Mouse (Mus musculus) MEL (cell line): Measurements from ENCODE around the gene Dbnl. TPM values are rescaled to one million over a fixed set of nuclear protein-coding genes. Genes with fewer than 3 reads are reported as not detected.

ENCODE experiments used
- DNase-seq: peaks from one replicate; pipeline ENCODE4 v3.0.0; 2011; ENCODE audit warnings: low read depth, low spot score
- H3K27ac ChIP-seq: 2 replicates; pipeline ENCODE4 v1.5.1; 2012; ENCODE audit warnings: low read depth, mild to moderate bottlenecking, control low read depth, low read length, moderate library complexity; ENCODE audit not compliant: control insufficient read depth
- H3K27me3 ChIP-seq, 2 experiments: fragments of 150-350 bp in 1 of 2; sonication (generic) in 1 of 2; 2 replicates each; pipeline ENCODE4 v1.6.1; 2012; ENCODE audit warnings: low read length in 2 of 2, mild to moderate bottlenecking in 2 of 2, improper control_type of control experiment in 1 of 2, moderate library complexity in 1 of 2; ENCODE audit not compliant: insufficient read depth in 2 of 2, control insufficient read depth in 1 of 2
- H3K36me3 ChIP-seq, 2 experiments: 2 replicates each; pipeline ENCODE4 v1.6.1; 2012 to 2014; ENCODE audit warnings: low read length in 2 of 2, improper control_type of control experiment in 1 of 2, inconsistent platforms in 1 of 2, mild to moderate bottlenecking in 1 of 2; ENCODE audit not compliant: insufficient read depth in 2 of 2, control insufficient read depth in 1 of 2
- H3K4me1 ChIP-seq, 2 experiments: fragments of 150-350 bp in 1 of 2; sonication (generic) in 1 of 2; 2 replicates each; pipeline ENCODE4 v1.6.1; 2012; ENCODE audit warnings: low read length in 2 of 2, improper control_type of control experiment in 1 of 2, mild to moderate bottlenecking in 1 of 2; ENCODE audit not compliant: insufficient read depth in 2 of 2, control insufficient read depth in 1 of 2
- H3K4me3 ChIP-seq, 2 experiments: fragments of 150-350 bp in 1 of 2; sonication (generic) in 1 of 2; 2 replicates each; pipeline ENCODE4 v1.5.1; 2012; ENCODE audit warnings: low read depth in 2 of 2, low read length in 2 of 2, mild to moderate bottlenecking in 2 of 2, moderate library complexity in 2 of 2, control low read depth in 1 of 2, improper control_type of control experiment in 1 of 2; ENCODE audit not compliant: control insufficient read depth in 1 of 2, insufficient read depth in 1 of 2
- H3K79me2 ChIP-seq: 2 replicates; pipeline ENCODE4 v1.6.1; 2012; ENCODE audit warnings: mild to moderate bottlenecking, low read length, moderate library complexity; ENCODE audit not compliant: control insufficient read depth, poor library complexity, insufficient read depth
- H3K9ac ChIP-seq: 2 replicates; pipeline ENCODE4 v1.6.1; 2012; ENCODE audit warnings: low read depth, mild to moderate bottlenecking, control low read depth, low read length, moderate library complexity; ENCODE audit not compliant: control insufficient read depth, poor library complexity, severe bottlenecking
- H3K9me3 ChIP-seq: fragments of 150-350 bp; sonication (generic); replicated peaks from 2 replicates; pipeline ENCODE4 v1.6.1; 2012; ENCODE audit warnings: mild to moderate bottlenecking, low read length, improper control_type of control experiment, moderate library complexity; ENCODE audit not compliant: insufficient read depth
- BHLHE40 ChIP-seq: IDR thresholded peaks from 2 replicates; pipeline ENCODE4 v1.6.1; 2012; ENCODE audit warnings: low read depth, mild to moderate bottlenecking, inconsistent platforms, low read length, improper control_type of control experiment, borderline replicate concordance
- CHD1 ChIP-seq: IDR thresholded peaks from 2 replicates; pipeline ENCODE4 v1.6.1; 2012; ENCODE audit warnings: low read depth, mild to moderate bottlenecking, inconsistent platforms, low read length, improper control_type of control experiment
- CTCF ChIP-seq, 3 experiments: IDR thresholded peaks in 2 of 3; conservative IDR thresholded peaks in 1 of 3; 2 replicates each; pipeline ENCODE4 v1.5.1; 2011 to 2012; ENCODE audit warnings: low read length in 3 of 3, low read depth in 2 of 3, mild to moderate bottlenecking in 2 of 3, improper control_type of control experiment in 1 of 3, inconsistent platforms in 1 of 3, mixed read lengths in 1 of 3, moderate library complexity in 1 of 3; ENCODE audit not compliant: control insufficient read depth in 1 of 3, insufficient read depth in 1 of 3, poor library complexity in 1 of 3, severe bottlenecking in 1 of 3
- ELF1 ChIP-seq: IDR thresholded peaks from 2 replicates; pipeline ENCODE4 v1.6.1; 2014; ENCODE audit warnings: low read depth, mild to moderate bottlenecking, inconsistent platforms, low read length, improper control_type of control experiment, moderate library complexity
- EP300 ChIP-seq, 2 experiments: IDR thresholded peaks; 2 replicates each; pipeline ENCODE4 v1.6.1; 2011; ENCODE audit warnings: improper control_type of control experiment in 2 of 2, low read length in 2 of 2, low read depth in 1 of 2, mild to moderate bottlenecking in 1 of 2
- ETS1 ChIP-seq: IDR thresholded peaks from 2 replicates; pipeline ENCODE4 v1.6.1; 2012; ENCODE audit warnings: low read depth, mild to moderate bottlenecking, inconsistent platforms, low read length, improper control_type of control experiment, moderate library complexity
- HCFC1 ChIP-seq: IDR thresholded peaks from 2 replicates; pipeline ENCODE4 v1.6.1; 2012; ENCODE audit warnings: low read depth, mild to moderate bottlenecking, inconsistent platforms, low read length, improper control_type of control experiment, moderate library complexity
- JUND ChIP-seq: IDR thresholded peaks from 2 replicates; pipeline ENCODE4 v1.6.1; 2011; ENCODE audit warnings: low read depth, mild to moderate bottlenecking, improper control_type of control experiment, low read length
- KAT2A ChIP-seq: conservative IDR thresholded peaks from 2 replicates; pipeline ENCODE4 v1.6.1; 2012; ENCODE audit warnings: low read depth, low read length, improper control_type of control experiment, inconsistent platforms
- MAFK ChIP-seq: IDR thresholded peaks from 2 replicates; pipeline ENCODE4 v1.6.1; 2011; ENCODE audit warnings: low read depth, mild to moderate bottlenecking, low read length, improper control_type of control experiment, borderline replicate concordance
- MAX ChIP-seq: IDR thresholded peaks from 2 replicates; pipeline ENCODE4 v1.6.1; 2011; ENCODE audit warnings: low read length, improper control_type of control experiment
- MAZ ChIP-seq: IDR thresholded peaks from 2 replicates; pipeline ENCODE4 v1.6.1; 2012; ENCODE audit warnings: low read depth, mild to moderate bottlenecking, inconsistent platforms, low read length, improper control_type of control experiment
- MEF2A ChIP-seq: IDR thresholded peaks from 2 replicates; pipeline ENCODE4 v1.6.1; 2014; ENCODE audit warnings: low read depth, mild to moderate bottlenecking, inconsistent platforms, low read length, improper control_type of control experiment; ENCODE audit not compliant: poor library complexity, insufficient replicate concordance, severe bottlenecking; ENCODE audit errors: extremely low read depth
- MXI1 ChIP-seq: IDR thresholded peaks from 2 replicates; pipeline ENCODE4 v1.6.1; 2011; ENCODE audit warnings: mild to moderate bottlenecking, low read depth, low read length, improper control_type of control experiment
- MYB ChIP-seq: IDR thresholded peaks from 2 replicates; pipeline ENCODE4 v1.6.1; 2011; ENCODE audit warnings: mild to moderate bottlenecking, low read depth, low read length, improper control_type of control experiment
- NRF1 ChIP-seq: IDR thresholded peaks from 2 replicates; pipeline ENCODE4 v1.6.1; 2014; ENCODE audit warnings: low read depth, mild to moderate bottlenecking, inconsistent platforms, low read length, improper control_type of control experiment, moderate library complexity; ENCODE audit not compliant: poor library complexity, insufficient read depth, severe bottlenecking
- POLR2A ChIP-seq, 2 experiments: IDR thresholded peaks; 2 replicates each; pipeline ENCODE4 v1.6.1; 2011 to 2012; ENCODE audit warnings: low read length in 2 of 2, mild to moderate bottlenecking in 2 of 2, control low read depth in 1 of 2, improper control_type of control experiment in 1 of 2, low read depth in 1 of 2, moderate library complexity in 1 of 2; ENCODE audit not compliant: control insufficient read depth in 1 of 2, insufficient read depth in 1 of 2, poor library complexity in 1 of 2
- POLR2AphosphoS2 ChIP-seq: IDR thresholded peaks from 2 replicates; pipeline ENCODE4 v1.6.1; 2011; ENCODE audit warnings: low read length, improper control_type of control experiment
- POLR2AphosphoS5 ChIP-seq: IDR thresholded peaks from 2 replicates; pipeline ENCODE4 v1.6.1; 2012; ENCODE audit warnings: low read depth, borderline replicate concordance, mild to moderate bottlenecking, inconsistent platforms, low read length, moderate library complexity, mixed read lengths
- RAD21 ChIP-seq: IDR thresholded peaks from 2 replicates; pipeline ENCODE4 v1.6.1; 2011; ENCODE audit warnings: mild to moderate bottlenecking, low read depth, low read length, improper control_type of control experiment
- RCOR1 ChIP-seq: IDR thresholded peaks from 2 replicates; pipeline ENCODE4 v1.6.1; 2012; ENCODE audit warnings: low read depth, mild to moderate bottlenecking, inconsistent platforms, low read length, improper control_type of control experiment
- SIN3A ChIP-seq: IDR thresholded peaks from 2 replicates; pipeline ENCODE4 v1.6.1; 2012; ENCODE audit warnings: low read length, improper control_type of control experiment, inconsistent platforms
- TAL1 ChIP-seq: IDR thresholded peaks from 2 replicates; pipeline ENCODE4 v1.6.1; 2012; ENCODE audit warnings: mild to moderate bottlenecking, inconsistent platforms, low read length, moderate library complexity, mixed read lengths
- TBP ChIP-seq: IDR thresholded peaks from 2 replicates; pipeline ENCODE4 v1.8.0; 2011; ENCODE audit warnings: low read depth, low read length, improper control_type of control experiment
- TCF12 ChIP-seq: IDR thresholded peaks from 2 replicates; pipeline ENCODE4 v1.6.1; 2014; ENCODE audit warnings: low read depth, mild to moderate bottlenecking, inconsistent platforms, low read length, improper control_type of control experiment, moderate library complexity
- UBTF ChIP-seq: IDR thresholded peaks from 2 replicates; pipeline ENCODE4 v1.6.1; 2012; ENCODE audit warnings: low read depth, mild to moderate bottlenecking, inconsistent platforms, low read length, improper control_type of control experiment, moderate library complexity, borderline replicate concordance; ENCODE audit not compliant: insufficient read depth
- USF2 ChIP-seq, 2 experiments: IDR thresholded peaks; 2 replicates each; pipeline ENCODE4 v1.6.1; 2011 to 2012; ENCODE audit warnings: improper control_type of control experiment in 2 of 2, low read length in 2 of 2, borderline replicate concordance in 1 of 2, inconsistent platforms in 1 of 2, low read depth in 1 of 2, mild to moderate bottlenecking in 1 of 2; ENCODE audit not compliant: insufficient read depth in 1 of 2
- ZC3H11A ChIP-seq: IDR thresholded peaks from 2 replicates; pipeline ENCODE4 v1.6.1; 2012; ENCODE audit warnings: low read depth, mild to moderate bottlenecking, inconsistent platforms, low read length, improper control_type of control experiment
- ZKSCAN1 ChIP-seq: IDR thresholded peaks from 2 replicates; pipeline ENCODE4 v1.6.1; 2012; ENCODE audit warnings: low read depth, mild to moderate bottlenecking, inconsistent platforms, low read length, improper control_type of control experiment, moderate library complexity
- ZMIZ1 ChIP-seq: IDR thresholded peaks from 2 replicates; pipeline ENCODE4 v1.6.1; 2012; ENCODE audit warnings: low read depth, mild to moderate bottlenecking, inconsistent platforms, low read length, improper control_type of control experiment, moderate library complexity
- ZNF384 ChIP-seq: IDR thresholded peaks from 2 replicates; pipeline ENCODE4 v1.6.1; 2012; ENCODE audit warnings: low read depth, mild to moderate bottlenecking, inconsistent platforms, low read length, improper control_type of control experiment
- polyA plus RNA-seq, 2 experiments: library from polyadenylated mRNA; stranded (reverse) in 1 of 2; unstranded in 1 of 2; fragments of >175 nt in 1 of 2; fragments of >200 nt in 1 of 2; gene quantifications; 2 replicates each; pipeline versions ENCODE4 v1.2.1 to v1.2.4; 2012; ENCODE audit warnings: low replicate concordance in 2 of 2, low read depth in 1 of 2; ENCODE audit not compliant: insufficient read length in 2 of 2, insufficient read depth in 1 of 2, missing spikeins in 1 of 2
- total RNA-seq: library from RNA; depleted of rRNA; stranded (reverse); fragments of 300-350 nt; gene quantifications from 2 replicates; pipeline ENCODE4 v1.2.3, GENCODE M21; 2012

The Dbnl gene
- total and polyA plus RNA-seq, 3 experiments, result 73.5 to 149 TPM; not detected in 1

DNA sequence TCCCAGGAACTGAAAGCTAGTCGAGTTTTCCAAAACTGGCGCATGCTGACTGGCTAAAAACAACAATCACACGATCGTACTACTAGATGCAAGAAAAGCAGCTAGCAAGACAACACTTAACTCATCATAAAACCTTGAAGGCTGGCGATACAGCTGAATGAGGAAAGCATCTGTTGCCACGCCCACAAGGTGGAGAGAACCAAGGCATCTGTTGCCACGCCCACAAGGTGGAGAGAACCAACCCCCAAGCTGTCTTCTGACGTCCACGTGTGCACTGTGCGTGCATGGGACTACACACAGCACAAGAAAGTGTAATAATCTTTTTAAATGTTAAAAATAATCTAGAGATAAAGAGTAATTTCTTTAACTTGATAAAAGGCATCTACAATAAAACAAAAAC is 25.1 kb downstream of the Dbnl start:
- no peak overlapping the region for H3K27ac ChIP-seq
- no peaks in the 10 kb centered on the region for H3K9me3 ChIP-seq
- H3K79me2 ChIP-seq, result no peaks in the 10 kb centered on the region
- no peak overlapping the region for H3K9ac ChIP-seq
- H3K27me3 ChIP-seq, result no peaks in the 10 kb centered on the region; a peak in 1 of 4 replicates
- no peaks in the 10 kb centered on the region for H3K36me3 ChIP-seq
- TF ChIP-seq POLR2AphosphoS5, result no peak
- 0 out of 2 replicates have a peak, but pooled peaks have one; percentile 19 for TF ChIP-seq MAX
- DNase-seq, result peak; percentile 67
- no peaks in the 10 kb centered on the region for H3K4me1 ChIP-seq
- H3K4me3 ChIP-seq, result no peak overlapping the region

GRCm38 (mm10) chr11:5819223-5819622 is 30.9 kb downstream of the Dbnl start:
- H3K4me3 ChIP-seq, result peak overlapping the region; percentile 42 to 66
- no peak overlapping the region for H3K27ac ChIP-seq
- H3K79me2 ChIP-seq, result no peaks in the 10 kb centered on the region
- no peaks in the 10 kb centered on the region for H3K9me3 ChIP-seq
- peaks cover 0 to 5% of the 10 kb centered on the region in 2 experiments; a peak in 1 of 4 replicates for H3K4me1 ChIP-seq
- no peaks in the 10 kb centered on the region for H3K27me3 ChIP-seq
- H3K36me3 ChIP-seq, result peaks cover 0 to 4% of the 10 kb centered on the region in 2 experiments; a peak in 2 of 4 replicates
- DNase-seq, result peak; percentile 85
- H3K9ac ChIP-seq, result peak overlapping the region; percentile 54
- no peak for TF ChIP-seq RAD21
- no peak for TF ChIP-seq JUND
- TF ChIP-seq KAT2A, result no peak
- no peak for TF ChIP-seq NRF1
- TF ChIP-seq UBTF, result no peak
- TF ChIP-seq CTCF (IDR thresholded peaks at IDR 0.05 in 2 of 3, conservative IDR thresholded peaks at IDR 0.05 in 1 of 3; ENCODE audit: control insufficient read depth in 1 of 3, insufficient read depth in 1 of 3, low read depth in 2 of 3, low read length in 3 of 3, poor library complexity in 1 of 3, severe bottlenecking in 1 of 3), result no peak
- no peak for TF ChIP-seq USF2 (IDR thresholded peaks at IDR 0.05; ENCODE audit: borderline replicate concordance in 1 of 2, insufficient read depth in 1 of 2, low read depth in 1 of 2, low read length in 2 of 2)
- TF ChIP-seq RCOR1, result no peak
- peak; percentile 35; the same call in 1 of the 2 replicates for TF ChIP-seq POLR2AphosphoS2
- TF ChIP-seq ZNF384, result no peak
- TF ChIP-seq POLR2A (IDR thresholded peaks at IDR 0.05; ENCODE audit: control insufficient read depth in 1 of 2, insufficient read depth in 1 of 2, low read depth in 1 of 2, low read length in 2 of 2, poor library complexity in 1 of 2), result peak in 1 of 2 experiments; percentile 80; a peak in 2 of 4 replicates
- TF ChIP-seq HCFC1, result 0 out of 2 replicates have a peak, but pooled peaks have one; percentile 54
- TF ChIP-seq ELF1, result peak; percentile 71
- no peak for TF ChIP-seq ZC3H11A
- TF ChIP-seq MXI1, result peak; percentile 58; the same call in 1 of the 2 replicates
- no peak for TF ChIP-seq MAZ
- no peak for TF ChIP-seq BHLHE40
- no peak for TF ChIP-seq CHD1
- TF ChIP-seq SIN3A, result peak; percentile 61; the same call in 1 of the 2 replicates
- TF ChIP-seq TCF12, result no peak
- 0 out of 2 replicates have a peak, but pooled peaks have one; percentile 17 for TF ChIP-seq TBP
- no peak for TF ChIP-seq EP300 (IDR thresholded peaks at IDR 0.05; ENCODE audit: low read depth in 1 of 2, low read length in 2 of 2)
- no peak for TF ChIP-seq ETS1
- TF ChIP-seq MAX, result no peak; the same call in 1 of the 2 replicates
- no peak for TF ChIP-seq MEF2A
- TF ChIP-seq ZKSCAN1, result no peak
- no peak for TF ChIP-seq MYB
- no peak for TF ChIP-seq MAFK
- no peak for TF ChIP-seq TAL1
- TF ChIP-seq ZMIZ1, result 0 out of 2 replicates have a peak, but pooled peaks have one; percentile 41
